Mouse (Mus musculus): ENCODE results near the gene Ina. TPM values are rescaled to one million over a fixed set of nuclear protein-coding genes. Genes with fewer than 3 reads are reported as not detected.

Gene Ina
- total RNA-seq, 2 experiments from 2014 or later = 197 to 202 TPM

- peak; percentile 73 to 86 for DNase-seq (ENCODE audit: low spot score in 2 of 2)
Observed at GRCm38 (mm10) chr19:47050271-47051032, 36.0 kb downstream of the Ina start, which contains the start of gene Pcgf6. Gene Pcgf6 (minus strand): TSS chr19:47050906.

GRCm38 (mm10) chr19:47052927-47053326 is 38.4 kb downstream of the Ina start:
- no peak for DNase-seq (ENCODE audit: low spot score in 2 of 2)

GRCm38 (mm10) chr19:47053471-47053870 is 39.0 kb downstream of the Ina start:
- no peak for DNase-seq (ENCODE audit: low spot score in 2 of 2)

GRCm38 (mm10) chr19:47057684-47058083 is 43.2 kb downstream of the Ina start:
- DNase-seq (ENCODE audit: low spot score in 2 of 2) = no peak

GRCm38 (mm10) chr19:47065860-47066259 is 51.4 kb downstream of the Ina start:
- no peak for DNase-seq (ENCODE audit: low spot score in 2 of 2)

- peak; percentile 98 to 99 for DNase-seq (ENCODE audit: low spot score in 2 of 2)
Observed at GRCm38 (mm10) chr19:47067096-47067882, 52.8 kb downstream of the Ina start, which contains the start of gene Taf5. Gene Taf5 (plus strand): TSS chr19:47067746.

GRCm38 (mm10) chr19:47067924-47068611 is 53.6 kb downstream of the Ina start:
- peak; percentile 79 to 83 for DNase-seq (ENCODE audit: low spot score in 2 of 2)

Other genes starting within 250 kb of the Ina start
- 10 to 100 TPM; 65.6 to 78.1 TPM for gene Nt5c2, start 455 bp downstream of the Ina start, total RNA-seq (2021)
- 10 to 100 TPM; 19.7 to 20.4 TPM for gene Pcgf6, start 36.2 kb downstream of the Ina start, total RNA-seq (2021)
- 1 to 10 TPM; 6.9 to 7.2 TPM for gene Taf5, start 53.0 kb downstream of the Ina start, total RNA-seq (2021)
- gene Usmg5, start 75.9 kb downstream of the Ina start, total RNA-seq (2021) = 100 to 1,000 TPM; 805 to 828 TPM
- gene Pdcd11, start 76.1 kb downstream of the Ina start, total RNA-seq (2021) = 10 to 100 TPM; 18.9 TPM
- gene Calhm2, start 123.6 kb downstream of the Ina start, total RNA-seq (2021) = 1 to 10 TPM; 3.1 to 3.9 TPM
- gene Calhm1, start 129.6 kb downstream of the Ina start, total RNA-seq (2021) = not detected
- gene Calhm3, start 143.1 kb downstream of the Ina start, total RNA-seq (2021) = not detected
- 100 to 1,000 TPM; 112 to 133 TPM for gene Neurl1a, start 164.1 kb downstream of the Ina start, total RNA-seq (2021)